Comparison of ENCODE assay signal across 8 mouse cellular contexts in the genomic region with DNA sequence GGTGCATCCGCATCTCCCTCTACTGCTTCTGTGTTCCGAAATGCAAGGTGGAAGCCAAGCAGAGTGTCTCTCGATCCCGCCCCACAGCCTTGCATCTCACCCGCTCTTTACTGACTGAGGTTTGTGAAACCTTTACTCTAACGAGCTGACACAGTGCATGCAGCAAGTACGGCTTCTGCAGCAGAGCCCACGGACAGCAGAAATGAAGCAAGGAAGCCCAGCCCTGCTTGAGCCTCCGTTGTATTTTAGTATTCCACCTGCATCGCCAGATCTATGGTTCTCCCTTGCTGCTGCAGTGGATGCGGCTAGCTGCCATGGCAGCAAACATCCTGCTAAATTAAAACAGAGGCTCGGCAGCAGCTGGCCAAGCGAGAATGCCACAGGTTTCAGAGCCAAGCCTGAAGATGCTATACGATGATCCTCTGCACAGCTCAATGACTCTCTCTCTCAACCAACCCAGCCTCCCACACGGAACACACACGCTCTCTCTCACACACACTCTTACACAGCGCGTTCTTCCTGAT.
DNase-seq lines count a peak whose midpoint lies in the region; ATAC-seq and TF ChIP-seq lines count a peak whose summit lies in the region.

No protein-coding gene starts in this region.

- H3K4me1 ChIP-seq in lung, embryonic 14.5 days (ENCODE audit: insufficient read depth): no peaks in the 10 kb centered on the region
- peaks cover 31% of the 10 kb centered on the region for H3K4me1 ChIP-seq in forebrain, embryonic 10.5 days
- H3K4me1 ChIP-seq in neural tube, embryonic 15.5 days: peaks cover 15% of the 10 kb centered on the region
- no peaks in the 10 kb centered on the region for H3K4me1 ChIP-seq in kidney, adult 2 months (ENCODE audit: control insufficient read depth, insufficient read depth, low read length)

- H3K27ac ChIP-seq in lung, embryonic 14.5 days (ENCODE audit: low read depth): no peak overlapping the region
- peak overlapping the region; percentile 44; the same call in 1 of the 2 replicates for H3K27ac ChIP-seq in forebrain, embryonic 10.5 days
- H3K27ac ChIP-seq in neural tube, embryonic 15.5 days (replicated peaks): peak overlapping the region; percentile 88
- H3K27ac ChIP-seq in kidney, adult 2 months (ENCODE audit: insufficient read depth, low read depth, low read length): no peak overlapping the region

- no peaks in the 10 kb centered on the region for H3K9me3 ChIP-seq in lung, embryonic 14.5 days (ENCODE audit: low read depth, low read length)
- H3K9me3 ChIP-seq in forebrain, embryonic 10.5 days: no peaks in the 10 kb centered on the region
- H3K9me3 ChIP-seq in neural tube, embryonic 15.5 days (replicated peaks): no peaks in the 10 kb centered on the region

- no peak overlapping the region for H3K9ac ChIP-seq in lung, embryonic 14.5 days
- H3K9ac ChIP-seq in neural tube, embryonic 15.5 days (replicated peaks): peak overlapping the region; percentile 47

- H3K4me2 ChIP-seq in lung, embryonic 14.5 days: peak overlapping the region; percentile 34
- H3K4me2 ChIP-seq in neural tube, embryonic 15.5 days: peak overlapping the region; percentile 62

- no peak for TF ChIP-seq POLR2A in kidney, adult 2 months (IDR thresholded peaks at IDR 0.05; ENCODE audit: low read depth, low read length)

- H3K4me3 ChIP-seq in lung, embryonic 14.5 days (ENCODE audit: low read depth, low read length): no peak overlapping the region
- peak overlapping the region; percentile 50 for H3K4me3 ChIP-seq in forebrain, embryonic 10.5 days
- H3K4me3 ChIP-seq in neural tube, embryonic 15.5 days (replicated peaks): peak overlapping the region; percentile 43
- H3K4me3 ChIP-seq in kidney, adult 2 months (ENCODE audit: insufficient read depth, low read depth, low read length): no peak overlapping the region

- ATAC-seq in lung, embryonic 14.5 days (ENCODE audit: insufficient read depth): no peak
- peak; percentile 88 for ATAC-seq in neural tube, embryonic 15.5 days (ENCODE audit: low FRiP score)

- TF ChIP-seq CTCF in lung, embryonic 14.5 days (IDR thresholded peaks at IDR 0.05; ENCODE audit: low read depth): no peak
- TF ChIP-seq CTCF in kidney, adult 2 months (conservative IDR thresholded peaks at IDR 0.05; ENCODE audit: insufficient read depth, insufficient read length, low read depth, low read length): no peak

- DNase-seq in lung, embryonic 14.5 days: peak; percentile 7
- DNase-seq in lung, postnatal 10 days: no peak
- peak; percentile 26 for DNase-seq in forebrain, embryonic 10.5 days (ENCODE audit: extremely low spot score, low spot score)
- peak; percentile 28 to 38 for DNase-seq in layer of hippocampus, postnatal 10 days (ENCODE audit: low spot score in 2 of 2)
- DNase-seq in gastrocnemius, adult 8-10 months (ENCODE audit: low spot score in 2 of 2): no peak
- DNase-seq in kidney, adult 2 months: no peak
- DNase-seq in adrenal gland, postnatal 4 days (ENCODE audit: low spot score in 2 of 2): no peak

- H3K27me3 ChIP-seq in lung, embryonic 14.5 days (ENCODE audit: insufficient read depth, low read length): no peaks in the 10 kb centered on the region
- peaks cover 23% of the 10 kb centered on the region for H3K27me3 ChIP-seq in forebrain, embryonic 10.5 days (ENCODE audit: poor library complexity, severe bottlenecking)
- no peaks in the 10 kb centered on the region for H3K27me3 ChIP-seq in neural tube, embryonic 15.5 days (replicated peaks)
- no peaks in the 10 kb centered on the region for H3K27me3 ChIP-seq in kidney, adult 2 months (replicated peaks; ENCODE audit: control insufficient read depth, insufficient read depth, low read length)

- WGBS in lung, embryonic 14.5 days: 34% methylated on average over 18 of the region's 18 CpGs
- WGBS in forebrain, embryonic 10.5 days: 18% methylated on average over 18 of the region's 18 CpGs
- 13% methylated on average over 18 of the region's 18 CpGs for WGBS in neural tube, embryonic 15.5 days
- WGBS in kidney, adult 2 months: 31% methylated on average over 18 of the region's 18 CpGs

- H3K36me3 ChIP-seq in lung, embryonic 14.5 days (ENCODE audit: insufficient read depth): no peaks in the 10 kb centered on the region
- H3K36me3 ChIP-seq in forebrain, embryonic 10.5 days (replicated peaks): no peaks in the 10 kb centered on the region
- H3K36me3 ChIP-seq in neural tube, embryonic 15.5 days: no peaks in the 10 kb centered on the region
- no peaks in the 10 kb centered on the region for H3K36me3 ChIP-seq in kidney, adult 2 months (ENCODE audit: control insufficient read depth, insufficient read depth, low read length)

Comparison
In these comparisons a context has a peak if more than half of its experiments do, and no peak if none do; other contexts are left out.
1. DNase-seq: peak in lung, embryonic 14.5 days (single experiment), forebrain, embryonic 10.5 days (single experiment) and layer of hippocampus, postnatal 10 days (2 of 2); none in lung, postnatal 10 days (single experiment), gastrocnemius, adult 8-10 months (0 of 2), kidney, adult 2 months (single experiment) and adrenal gland, postnatal 4 days (0 of 2).
2. H3K27ac ChIP-seq: peak in forebrain, embryonic 10.5 days (single experiment) and neural tube, embryonic 15.5 days (single experiment); none in lung, embryonic 14.5 days (single experiment) and kidney, adult 2 months (single experiment).
3. H3K4me3 ChIP-seq: peak in forebrain, embryonic 10.5 days (single experiment) and neural tube, embryonic 15.5 days (single experiment); none in lung, embryonic 14.5 days (single experiment) and kidney, adult 2 months (single experiment).